Comparison of ENCODE assay signal across 8 mouse cellular contexts in genomic region chr5:9100849-9101801, GRCm38 (mm10). TPM values are rescaled to one million over a fixed set of nuclear protein-coding genes. Genes with fewer than 3 reads are reported as not detected.
DNase-seq lines count a peak whose midpoint lies in the region; ATAC-seq and TF ChIP-seq lines count a peak whose summit lies in the region.

No protein-coding gene starts in this region.

- no peak overlapping the region for H3K27ac ChIP-seq in ES-E14 (ENCODE audit: insufficient read depth, low read depth, low read length, poor library complexity, severe bottlenecking)
- no peak overlapping the region for H3K27ac ChIP-seq in embryonic facial prominence, embryonic 11.5 days (replicated peaks; ENCODE audit: low read depth, low read length)
- no peak overlapping the region for H3K27ac ChIP-seq in heart, embryonic 12.5 days (ENCODE audit: poor library complexity, severe bottlenecking)
- H3K27ac ChIP-seq in kidney, embryonic 16.5 days (ENCODE audit: low read length) = peak overlapping the region; percentile 53; the same call in 1 of the 2 replicates

- ATAC-seq in embryonic facial prominence, embryonic 11.5 days (replicated peaks; ENCODE audit: insufficient number of reproducible peaks, low FRiP score, low TSS enrichment, low read depth) = peak; percentile 70
- peak; percentile 82 for ATAC-seq in heart, embryonic 12.5 days (ENCODE audit: insufficient number of reproducible peaks, low FRiP score)
- peak; percentile 86 for ATAC-seq in kidney, embryonic 16.5 days (ENCODE audit: low FRiP score, low TSS enrichment)

- DNase-seq in ES-E14 (ENCODE audit: low read depth, low spot score) = peak; percentile 42
- DNase-seq in adrenal gland, postnatal 36 days = peak; percentile 60 to 79
- DNase-seq in embryonic facial prominence, embryonic 11.5 days (ENCODE audit: low spot score) = peak; percentile 64
- DNase-seq in lung, postnatal 36 days = peak; percentile 92
- DNase-seq in ovary, postnatal 36 days (ENCODE audit: low spot score) = peak; percentile 59
- DNase-seq in yolk sac, embryonic 10.5 days (ENCODE audit: low spot score) = peak; percentile 70

- WGBS in embryonic facial prominence, embryonic 11.5 days = under 1% methylated on average over 66 of the region's 83 CpGs
- under 1% methylated on average over 77 of the region's 83 CpGs for WGBS in heart, embryonic 12.5 days
- under 1% methylated on average over 54 of the region's 83 CpGs for WGBS in kidney, embryonic 16.5 days

- peaks cover 6% of the 10 kb centered on the region for H3K27me3 ChIP-seq in embryonic facial prominence, embryonic 11.5 days (ENCODE audit: control insufficient read depth, insufficient read depth, low read length)
- H3K27me3 ChIP-seq in heart, embryonic 12.5 days (replicated peaks) = peaks cover 15% of the 10 kb centered on the region
- H3K27me3 ChIP-seq in kidney, embryonic 16.5 days (ENCODE audit: insufficient read depth, low read length) = no peaks in the 10 kb centered on the region; the same call in 1 of the 2 replicates

- H3K36me3 ChIP-seq in ES-E14 (ENCODE audit: control insufficient read depth, insufficient read depth, low read length, poor library complexity, severe bottlenecking) = no peaks in the 10 kb centered on the region
- H3K36me3 ChIP-seq in embryonic facial prominence, embryonic 11.5 days (replicated peaks; ENCODE audit: control insufficient read depth, insufficient read depth, low read depth, low read length) = no peaks in the 10 kb centered on the region
- no peaks in the 10 kb centered on the region for H3K36me3 ChIP-seq in heart, embryonic 12.5 days
- no peaks in the 10 kb centered on the region for H3K36me3 ChIP-seq in kidney, embryonic 16.5 days (ENCODE audit: insufficient read depth, low read length)

- 0 out of 2 replicates have a peak, but pooled peaks cover 2% of the 10 kb centered on the region for H3K9me3 ChIP-seq in ES-E14 (ENCODE audit: control insufficient read depth, insufficient read depth, low read depth, low read length)
- no peaks in the 10 kb centered on the region for H3K9me3 ChIP-seq in embryonic facial prominence, embryonic 11.5 days (replicated peaks; ENCODE audit: control insufficient read depth, low read length)
- peaks cover 6% of the 10 kb centered on the region for H3K9me3 ChIP-seq in heart, embryonic 12.5 days (replicated peaks)
- peaks cover 5% of the 10 kb centered on the region for H3K9me3 ChIP-seq in kidney, embryonic 16.5 days (ENCODE audit: low read length)

- peaks cover 0 to 2% of the 10 kb centered on the region in 2 experiments; a peak in 1 of 4 replicates for H3K4me1 ChIP-seq in ES-E14 (ENCODE audit: control insufficient read depth in 2 of 2, insufficient read depth in 2 of 2, low read length in 2 of 2, poor library complexity in 1 of 2)
- no peaks in the 10 kb centered on the region for H3K4me1 ChIP-seq in embryonic facial prominence, embryonic 11.5 days (ENCODE audit: control insufficient read depth, insufficient read depth, low read length)
- peaks cover 5% of the 10 kb centered on the region; the same call in 1 of the 2 replicates for H3K4me1 ChIP-seq in heart, embryonic 12.5 days (replicated peaks)
- peaks cover 11% of the 10 kb centered on the region; the same call in 1 of the 2 replicates for H3K4me1 ChIP-seq in kidney, embryonic 16.5 days (ENCODE audit: insufficient read depth, low read length)

- in situ Hi-C loops in ES-E14 (cut with MboI; ENCODE audit: low sequenced_read_pairs in 2 of 2, unreplicated experiment in 2 of 2) = no loop called here

- H3K4me2 ChIP-seq in embryonic facial prominence, embryonic 11.5 days (ENCODE audit: low read depth, low read length) = peak overlapping the region; percentile 92
- H3K4me2 ChIP-seq in heart, embryonic 12.5 days = peak overlapping the region; percentile 90
- peak overlapping the region; percentile 79 for H3K4me2 ChIP-seq in kidney, embryonic 16.5 days (replicated peaks; ENCODE audit: low read depth, low read length)

- peak overlapping the region; percentile 79 for H3K9ac ChIP-seq in ES-E14 (ENCODE audit: insufficient read depth, low read depth, low read length, poor library complexity, severe bottlenecking)
- peak overlapping the region; percentile 81 for H3K9ac ChIP-seq in embryonic facial prominence, embryonic 11.5 days (replicated peaks; ENCODE audit: low read length)
- H3K9ac ChIP-seq in heart, embryonic 12.5 days = peak overlapping the region; percentile 79
- H3K9ac ChIP-seq in kidney, embryonic 16.5 days (replicated peaks; ENCODE audit: low read length) = peak overlapping the region; percentile 86

- peak overlapping the region; percentile 65 to 89 for H3K4me3 ChIP-seq in ES-E14 (ENCODE audit: insufficient read depth in 1 of 2, low read depth in 1 of 2, low read length in 2 of 2, poor library complexity in 1 of 2, severe bottlenecking in 1 of 2)
- H3K4me3 ChIP-seq in embryonic facial prominence, embryonic 11.5 days (ENCODE audit: low read depth, low read length) = peak overlapping the region; percentile 85
- peak overlapping the region; percentile 95 for H3K4me3 ChIP-seq in heart, embryonic 12.5 days
- H3K4me3 ChIP-seq in kidney, embryonic 16.5 days (ENCODE audit: low read length) = peak overlapping the region; percentile 89

TF ChIP-seq in ES-E14, 5 proteins besides CTCF, POLR2A, EP300 and RAD21:
- TF ChIP-seq ZC3H11A (IDR thresholded peaks at IDR 0.05; ENCODE audit: borderline replicate concordance, low read depth, low read length) (no peak), HCFC1 (IDR thresholded peaks at IDR 0.05; ENCODE audit: borderline replicate concordance, insufficient read depth, low read length) (0 out of 2 replicates have a peak, but pooled peaks have one; percentile 20)

RNA-seq across cellular contexts. Expression of gene Tmem243, which starts 0.7 kb away (rescaled TPM):
- total RNA-seq in ES-E14 (2012; rRNA removed) = 7.4 and 7.5 TPM in 2 replicates
- total RNA-seq in adrenal gland, postnatal 36 days (2021) = 10 to 100 TPM; 18.6 to 56.8 TPM
- polyA plus RNA-seq in embryonic facial prominence, embryonic 11.5 days (2014; fragmentation: Nextera tagmentation; extraction: Ambion mirVana) = 17.1 and 17.3 TPM in 2 replicates
- polyA plus RNA-seq in heart, embryonic 12.5 days (2016; fragmentation: Nextera tagmentation; extraction: Ambion mirVana) = 11.7 and 11.8 TPM in 2 replicates
- 11.6 and 18.6 TPM in 2 replicates for polyA plus RNA-seq in kidney, embryonic 16.5 days (2015; fragmentation: Nextera tagmentation; extraction: Ambion mirVana)

Comparison
In these comparisons a context has a peak if more than half of its experiments do, and no peak if none do; other contexts are left out.
1. DNase-seq: peak in every context shown above with its lines; median percentile 92 in lung, postnatal 36 days; 70 in yolk sac, embryonic 10.5 days; 70 in adrenal gland, postnatal 36 days; 64 in embryonic facial prominence, embryonic 11.5 days; 59 in ovary, postnatal 36 days; 42 in ES-E14.